Mouse (Mus musculus): ENCODE measurements around the gene Sbf2.

- no peak for TF ChIP-seq CTCF (IDR thresholded peaks at IDR 0.05; ENCODE audit: extremely low read depth, insufficient read depth, insufficient read length, insufficient replicate concordance)
- no peak for TF ChIP-seq POLR2A (IDR thresholded peaks at IDR 0.05; ENCODE audit: low read depth, low read length)
Observed at GRCm38 (mm10) chr7:110635929-110636328, 21.2 kb upstream of the Sbf2 start.

Measured in spleen, adult 2 months (tissue).